Mouse (Mus musculus): Measurements from ENCODE around the gene Jmjd7. TPM values are rescaled to one million over a fixed set of nuclear protein-coding genes. Genes with fewer than 3 reads are reported as not detected.
A peak's percentile ranks its signal among the peaks of the same experiment; 100 is the strongest.

Jmjd7 gene
- polyA plus RNA-seq, 1 experiment from 2014 or later = 20.4 TPM

- Histone ChIP-seq H3K4me3 (no peak overlapping the region), H3K4me1 (no peaks in the 10 kb centered on the region), H3K9me3 (no peaks in the 10 kb centered on the region), H3K27me3 (replicated peaks; ENCODE audit: low read depth, poor library complexity, severe bottlenecking) (no peaks in the 10 kb centered on the region), H3K36me3 (replicated peaks) (peaks cover 53% of the 10 kb centered on the region), H3K27ac (replicated peaks) (no peak overlapping the region)
- DNase-seq (ENCODE audit: low spot score) = no peak
- 95% methylated on average over 2 of the region's 2 CpGs for WGBS
These were observed 13.3 kb upstream of the Jmjd7 start for GRCm38 (mm10) chr2:120013831-120014486.

DNA sequence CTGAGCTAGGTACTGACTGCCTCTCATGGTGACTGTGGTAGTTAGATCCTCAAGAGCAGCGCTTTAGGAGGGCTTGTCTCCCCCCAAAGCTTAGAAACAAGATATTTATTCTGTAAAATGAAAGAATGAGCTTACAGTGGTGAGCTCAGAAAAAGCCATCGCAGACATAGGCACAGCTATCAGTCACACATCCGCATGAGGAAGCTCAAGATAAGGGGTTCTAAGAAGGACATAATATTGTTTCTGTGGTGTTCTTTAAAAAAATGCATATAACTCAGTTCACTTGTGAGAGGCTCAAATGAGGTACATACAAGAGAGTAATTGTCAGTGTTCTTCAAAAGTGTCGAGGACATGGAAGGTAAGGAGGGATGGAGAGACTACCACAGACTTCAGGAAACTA, 11.4 kb upstream of the Jmjd7 start:
- DNase-seq (ENCODE audit: low spot score) = no peak
- H3K4me1 ChIP-seq = no peaks in the 10 kb centered on the region
- WGBS = 92% methylated on average over 4 of the region's 4 CpGs
- H3K27me3 ChIP-seq (replicated peaks; ENCODE audit: low read depth, poor library complexity, severe bottlenecking) = no peaks in the 10 kb centered on the region
- no peak overlapping the region for H3K4me3 ChIP-seq
- no peaks in the 10 kb centered on the region for H3K9me3 ChIP-seq
- H3K27ac ChIP-seq (replicated peaks) = no peak overlapping the region
- H3K36me3 ChIP-seq (replicated peaks) = peaks cover 72% of the 10 kb centered on the region

DNA sequence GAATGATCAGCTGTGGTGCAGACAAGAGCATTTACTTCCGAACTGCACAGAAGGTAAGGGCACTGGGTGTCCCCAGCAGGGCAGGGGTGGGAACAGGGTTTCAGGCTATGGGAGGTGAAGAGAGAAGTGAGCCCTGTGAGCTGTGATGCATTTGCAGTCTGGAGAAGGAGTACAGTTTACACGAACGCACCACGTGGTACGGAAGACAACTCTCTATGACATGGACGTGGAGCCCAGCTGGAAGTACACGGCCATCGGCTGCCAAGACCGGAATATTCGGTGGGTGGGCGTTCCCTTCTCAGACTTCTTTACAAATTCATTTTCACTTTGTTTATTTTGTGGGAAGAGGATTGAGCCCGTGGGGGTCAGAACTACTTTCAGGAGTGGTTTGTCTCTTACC, 9.7 kb upstream of the Jmjd7 start:
- WGBS = 92% methylated on average over 12 of the region's 12 CpGs
- DNase-seq (ENCODE audit: low spot score) = no peak
- H3K36me3 ChIP-seq (replicated peaks) = peaks cover 87% of the 10 kb centered on the region
- no peak overlapping the region for H3K4me3 ChIP-seq
- H3K27ac ChIP-seq (replicated peaks) = no peak overlapping the region
- H3K9me3 ChIP-seq = no peaks in the 10 kb centered on the region
- H3K27me3 ChIP-seq (replicated peaks; ENCODE audit: low read depth, poor library complexity, severe bottlenecking) = no peaks in the 10 kb centered on the region
- no peaks in the 10 kb centered on the region for H3K4me1 ChIP-seq

DNA sequence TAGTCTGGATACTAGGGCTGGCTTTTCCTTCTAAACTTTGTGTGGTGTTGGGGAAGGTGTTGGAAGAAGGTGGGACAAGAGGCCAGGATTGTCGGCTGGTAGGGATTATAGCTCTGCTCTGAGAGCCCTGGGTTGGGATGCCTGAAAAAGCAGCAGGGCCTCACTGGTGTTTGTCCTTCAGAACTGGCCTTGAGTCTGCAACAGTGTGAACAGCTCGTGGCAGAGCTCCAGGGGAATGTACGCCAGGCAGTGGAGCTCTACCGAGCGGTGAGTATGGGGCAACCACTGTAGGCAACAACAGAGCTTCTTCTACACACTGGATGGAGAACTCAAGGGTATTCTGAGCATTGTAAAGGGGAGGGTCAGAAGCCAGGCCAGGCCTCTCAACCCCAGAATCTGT, 2.9 kb upstream of the Jmjd7 start:
- Histone ChIP-seq H3K4me3 (no peak overlapping the region), H3K36me3 (replicated peaks) (peaks cover 74% of the 10 kb centered on the region), H3K27ac (replicated peaks) (no peak overlapping the region), H3K27me3 (replicated peaks; ENCODE audit: low read depth, poor library complexity, severe bottlenecking) (no peaks in the 10 kb centered on the region), H3K9me3 (no peaks in the 10 kb centered on the region), H3K4me1 (peaks cover 18% of the 10 kb centered on the region)
- 91% methylated on average over 5 of the region's 5 CpGs for WGBS
- no peak for DNase-seq (ENCODE audit: low spot score)

- peaks cover 18% of the 10 kb centered on the region for H3K4me1 ChIP-seq
- H3K36me3 ChIP-seq (replicated peaks) = peaks cover 74% of the 10 kb centered on the region
- no peaks in the 10 kb centered on the region for H3K9me3 ChIP-seq
- peak overlapping the region; percentile 93 for H3K27ac ChIP-seq (replicated peaks)
- peak; percentile 54 for DNase-seq (ENCODE audit: low spot score)
- H3K4me3 ChIP-seq = peak overlapping the region; percentile 88
- WGBS = 50% methylated on average over 3 of the region's 3 CpGs
- no peaks in the 10 kb centered on the region for H3K27me3 ChIP-seq (replicated peaks; ENCODE audit: low read depth, poor library complexity, severe bottlenecking)
These were observed 658 bp downstream of the Jmjd7 start for GRCm38 (mm10) chr2:120027950-120028331.

DNA sequence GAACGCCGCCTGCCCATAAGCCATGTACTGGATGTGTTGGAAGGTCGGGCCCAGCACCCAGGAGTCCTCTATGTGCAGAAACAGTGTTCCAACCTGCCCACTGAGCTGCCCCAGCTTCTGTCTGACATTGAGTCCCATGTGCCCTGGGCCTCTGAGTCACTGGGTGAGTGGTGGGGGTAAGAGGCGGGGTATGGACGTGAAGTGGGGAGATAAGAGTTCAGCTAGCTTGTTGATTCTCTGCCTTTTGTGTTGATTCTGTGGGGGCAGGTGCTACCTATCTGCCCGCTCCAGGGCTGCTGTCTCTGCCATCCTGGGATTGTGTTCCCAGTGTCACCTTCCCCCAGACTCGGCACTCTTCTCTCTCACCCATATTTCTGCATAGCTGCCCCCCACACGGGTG, 3.1 kb downstream of the Jmjd7 start:
- WGBS = 87% methylated on average over 8 of the region's 8 CpGs

DNA sequence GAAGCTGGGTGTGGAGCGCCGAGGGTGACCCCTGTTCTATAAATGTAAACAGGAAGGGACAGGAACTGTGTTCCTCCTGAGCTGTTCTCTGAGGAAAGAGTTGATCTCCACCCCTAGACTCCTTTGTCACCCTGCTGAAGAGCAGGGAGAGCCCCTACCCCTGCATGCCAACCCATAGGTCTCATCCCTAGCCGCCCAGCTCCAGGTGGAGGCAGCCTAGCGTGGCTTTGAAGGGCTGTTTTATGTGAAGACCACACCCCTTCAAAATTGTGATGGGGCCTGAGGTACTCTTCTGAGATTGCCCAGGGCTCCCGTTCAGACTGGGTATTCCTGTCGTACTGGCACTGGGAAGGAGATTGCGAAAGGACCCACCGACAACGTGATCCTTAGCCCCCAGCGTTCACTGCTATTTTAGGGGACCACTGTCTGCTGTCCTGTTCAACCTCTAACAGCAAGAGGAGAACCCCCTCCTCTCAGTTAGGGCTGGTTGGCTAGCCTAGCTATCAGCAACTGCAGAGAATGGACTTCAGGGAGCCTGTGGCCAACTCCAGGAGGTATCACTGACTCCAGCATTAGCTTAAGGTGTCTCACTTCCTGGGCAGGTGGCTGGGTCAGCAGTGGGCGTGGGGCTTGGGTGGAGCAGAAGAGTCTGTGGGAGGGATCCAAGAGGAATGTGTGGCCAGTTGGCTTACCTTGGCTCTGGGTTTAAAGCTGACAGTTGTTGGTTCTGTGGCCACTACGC, 5.6 kb downstream of the Jmjd7 start, which contains the start of gene Pla2g4b:
TSS of gene Pla2g4b (plus strand) at position 692 of the 742 bp plus-strand sequence.
- no peak for DNase-seq (ENCODE audit: low spot score)
- Histone ChIP-seq H3K27ac (replicated peaks) (no peak within 1 kb of the TSS), H3K4me3 (no peak within 1 kb of the TSS), H3K36me3 (replicated peaks) (peaks cover 85% of the 10 kb centered on the region), H3K4me1 (peaks cover 8% of the 10 kb centered on the region), H3K27me3 (replicated peaks; ENCODE audit: low read depth, poor library complexity, severe bottlenecking) (no peaks in the 10 kb centered on the region), H3K9me3 (no peaks in the 10 kb centered on the region)
- 92% methylated on average over 12 of the region's 12 CpGs for WGBS

More for the DNA sequence above, 3.1 kb downstream of the Jmjd7 start:
- Histone ChIP-seq H3K27me3 (replicated peaks; ENCODE audit: low read depth, poor library complexity, severe bottlenecking) (no peaks in the 10 kb centered on the region), H3K4me1 (peaks cover 18% of the 10 kb centered on the region), H3K9me3 (no peaks in the 10 kb centered on the region), H3K4me3 (no peak overlapping the region), H3K27ac (replicated peaks) (no peak overlapping the region), H3K36me3 (replicated peaks) (peaks cover 69% of the 10 kb centered on the region)
- DNase-seq (ENCODE audit: low spot score) = no peak

DNA sequence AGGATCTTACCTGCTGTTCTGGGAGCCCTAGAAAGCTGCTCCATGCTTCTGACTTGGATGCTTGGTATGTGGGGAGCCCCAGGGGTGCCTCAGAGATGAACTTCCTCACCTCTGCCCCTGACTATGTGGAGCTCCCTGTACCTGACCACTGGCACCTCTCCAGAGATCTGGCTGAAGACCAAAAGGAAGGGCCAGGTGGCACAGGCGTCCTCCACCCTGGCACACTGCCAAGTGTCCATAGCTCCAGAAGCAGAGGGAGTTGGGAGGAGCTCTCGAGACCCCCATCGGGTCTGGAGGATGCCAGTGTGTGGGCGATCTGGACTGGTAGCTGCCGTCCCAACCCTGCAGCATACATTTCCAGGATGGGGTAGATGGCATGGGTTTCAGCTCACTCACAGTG, 6.4 kb downstream of the Jmjd7 start:
- no peak for DNase-seq (ENCODE audit: low spot score)
- H3K27ac ChIP-seq (replicated peaks) = no peak overlapping the region
- H3K9me3 ChIP-seq = no peaks in the 10 kb centered on the region
- H3K4me1 ChIP-seq = peaks cover under 1% of the 10 kb centered on the region; the same call in 1 of the 2 replicates
- H3K36me3 ChIP-seq (replicated peaks) = peaks cover 93% of the 10 kb centered on the region
- H3K4me3 ChIP-seq = no peak overlapping the region
- WGBS = 92% methylated on average over 5 of the region's 5 CpGs
- no peaks in the 10 kb centered on the region for H3K27me3 ChIP-seq (replicated peaks; ENCODE audit: low read depth, poor library complexity, severe bottlenecking)

- no peaks in the 10 kb centered on the region for H3K9me3 ChIP-seq
- no peaks in the 10 kb centered on the region; the same call in 1 of the 2 replicates for H3K4me1 ChIP-seq
- no peak overlapping the region for H3K4me3 ChIP-seq
- no peak overlapping the region for H3K27ac ChIP-seq (replicated peaks)
- peaks cover 94% of the 10 kb centered on the region for H3K36me3 ChIP-seq (replicated peaks)
- WGBS = 92% methylated on average over 9 of the region's 9 CpGs
- no peaks in the 10 kb centered on the region for H3K27me3 ChIP-seq (replicated peaks; ENCODE audit: low read depth, poor library complexity, severe bottlenecking)
- no peak for DNase-seq (ENCODE audit: low spot score)
These were observed 10.5 kb downstream of the Jmjd7 start for GRCm38 (mm10) chr2:120037744-120038143.

DNA sequence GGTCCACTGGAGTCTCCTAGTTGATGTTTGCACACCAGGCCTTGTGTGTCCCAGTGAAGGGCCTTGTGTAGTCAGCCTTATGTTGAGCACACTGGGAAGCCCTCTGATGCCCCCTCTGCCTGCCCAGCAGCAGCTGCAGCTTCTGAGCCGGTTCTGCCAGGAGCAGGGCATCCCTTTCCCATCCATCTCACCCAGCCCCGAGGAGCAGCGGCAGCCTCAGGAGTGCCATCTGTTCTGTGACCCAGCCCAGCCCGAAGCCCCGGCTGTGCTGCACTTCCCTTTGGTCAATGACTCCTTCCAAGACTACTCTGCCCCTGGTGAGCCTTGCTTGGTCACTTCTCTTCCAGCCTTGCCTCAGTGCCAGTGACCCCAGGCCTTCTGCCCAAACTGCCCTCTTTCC, 13.7 kb downstream of the Jmjd7 start:
- H3K27me3 ChIP-seq (replicated peaks; ENCODE audit: low read depth, poor library complexity, severe bottlenecking) = no peaks in the 10 kb centered on the region
- no peaks in the 10 kb centered on the region for H3K9me3 ChIP-seq
- peaks cover 12% of the 10 kb centered on the region for H3K4me1 ChIP-seq
- H3K36me3 ChIP-seq (replicated peaks) = peaks cover 73% of the 10 kb centered on the region
- H3K27ac ChIP-seq (replicated peaks) = no peak overlapping the region
- 89% methylated on average over 5 of the region's 5 CpGs for WGBS
- no peak overlapping the region for H3K4me3 ChIP-seq
- DNase-seq (ENCODE audit: low spot score) = no peak

GRCm38 (mm10) chr2:120044101-120044603, 16.9 kb downstream of the Jmjd7 start:
- peak; percentile 20 for DNase-seq (ENCODE audit: low spot score)
- WGBS = 62% methylated on average over 4 of the region's 4 CpGs
- no peaks in the 10 kb centered on the region for H3K9me3 ChIP-seq

GRCm38 (mm10) chr2:120044676-120045075, 17.4 kb downstream of the Jmjd7 start:
- 81% methylated on average over 3 of the region's 3 CpGs for WGBS
- Histone ChIP-seq H3K4me1 (peaks cover 19% of the 10 kb centered on the region), H3K27me3 (replicated peaks; ENCODE audit: low read depth, poor library complexity, severe bottlenecking) (peaks cover 11% of the 10 kb centered on the region; the same call in 1 of the 2 replicates), H3K36me3 (replicated peaks) (peaks cover 36% of the 10 kb centered on the region), H3K27ac (replicated peaks) (no peak overlapping the region), H3K4me3 (no peak overlapping the region), H3K9me3 (no peaks in the 10 kb centered on the region)
- no peak for DNase-seq (ENCODE audit: low spot score)

More at GRCm38 (mm10) chr2:120044101-120044603, 16.9 kb downstream of the Jmjd7 start:
- Histone ChIP-seq H3K4me3 (no peak overlapping the region), H3K27ac (replicated peaks) (no peak overlapping the region), H3K36me3 (replicated peaks) (peaks cover 41% of the 10 kb centered on the region), H3K4me1 (peaks cover 19% of the 10 kb centered on the region), H3K27me3 (replicated peaks; ENCODE audit: low read depth, poor library complexity, severe bottlenecking) (peaks cover 11% of the 10 kb centered on the region; the same call in 1 of the 2 replicates)
